Mouse (Mus musculus) hindbrain, embryonic 16.5 days (tissue): ENCODE measurements around the gene Mcu. TPM values are rescaled to one million over a fixed set of nuclear protein-coding genes. Genes with fewer than 3 reads are reported as not detected.

Experiments
- ATAC-seq: fragments of 200-750 bp; cut with Nextera tagmentation; 2 replicates; pipeline ENCODE4 v1.8.0; 2017; ENCODE audit warnings: moderate TSS enrichment, moderate library complexity
- H3K27ac ChIP-seq: fragments of 300-500 bp; sonication (generic); 2 replicates; pipeline ENCODE4 v1.5.1; 2014; ENCODE audit warnings: low read depth, mild to moderate bottlenecking, control low read depth, low read length, moderate library complexity
- H3K27me3 ChIP-seq: fragments of 300-500 bp; sonication (generic); replicated peaks from 2 replicates; pipeline ENCODE4 v1.6.1; 2014; ENCODE audit warnings: low read length; ENCODE audit not compliant: control insufficient read depth, insufficient read depth
- H3K36me3 ChIP-seq: fragments of 300-500 bp; sonication (generic); 2 replicates; pipeline ENCODE4 v1.6.1; 2014; ENCODE audit warnings: mild to moderate bottlenecking, low read length, moderate library complexity, mixed read lengths; ENCODE audit not compliant: control insufficient read depth, insufficient read depth
- H3K4me1 ChIP-seq: fragments of 300-500 bp; sonication (generic); 2 replicates; pipeline ENCODE4 v1.6.1; 2014; ENCODE audit warnings: low read depth, low read length; ENCODE audit not compliant: control insufficient read depth, insufficient read depth
- H3K4me2 ChIP-seq: fragments of 300-500 bp; sonication (generic); 2 replicates; pipeline ENCODE4 v1.6.1; 2014; ENCODE audit warnings: mild to moderate bottlenecking, low read length, control low read depth, moderate library complexity
- H3K4me3 ChIP-seq: fragments of 300-500 bp; sonication (generic); 2 replicates; pipeline ENCODE4 v1.5.1; 2014; ENCODE audit warnings: mild to moderate bottlenecking, low read length, control low read depth, moderate library complexity
- H3K9ac ChIP-seq: fragments of 300-500 bp; sonication (generic); 2 replicates; pipeline ENCODE4 v1.6.1; 2014; ENCODE audit warnings: low read depth, mild to moderate bottlenecking, control low read depth, low read length, moderate library complexity
- H3K9me3 ChIP-seq: fragments of 300-500 bp; sonication (generic); 2 replicates; pipeline ENCODE4 v1.6.1; 2014; ENCODE audit warnings: mild to moderate bottlenecking, low read length, moderate library complexity; ENCODE audit not compliant: control insufficient read depth
- WGBS: fragments of 180-500 bp; shearing (Covaris S2); extraction: QIAGEN DNeasy Blood & Tissue Kit; methylation state at CpG from one replicate; pipeline ENCODE4 v1.1.7; 2014; 5-methylcytosine and 5-hydroxymethylcytosine counted together
- polyA plus RNA-seq: library from polyadenylated mRNA; unstranded; fragments of >200 nt; fragmentation: Nextera tagmentation; extraction: Ambion mirVana; gene quantifications from 2 replicates; pipeline ENCODE4 v1.2.1, GENCODE M21; 2015

Mcu gene
- polyA plus RNA-seq, 1 experiment from 2014 or later = 35.7 TPM

DNA sequence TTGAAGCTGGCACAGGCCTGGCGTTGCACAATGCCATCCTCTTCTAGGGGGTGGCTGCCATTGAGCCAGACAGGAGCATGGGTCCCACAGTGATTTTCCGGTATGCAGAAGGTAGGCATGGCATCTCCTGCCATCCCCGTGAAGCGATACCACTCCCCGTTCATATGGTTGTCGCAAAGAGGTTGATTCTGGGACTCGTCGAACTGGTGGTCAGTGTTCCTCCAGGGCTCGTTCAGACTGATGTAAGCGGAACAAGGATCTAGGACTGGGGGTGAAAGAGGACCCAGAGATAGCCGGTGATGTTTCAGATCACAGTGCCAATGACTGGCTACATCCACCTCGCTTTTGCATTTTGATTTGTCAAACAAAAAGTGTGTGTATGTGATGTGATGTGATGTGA lies 177.8 kb downstream of the Mcu start:
- H3K36me3 ChIP-seq = no peaks in the 10 kb centered on the region
- no peaks in the 10 kb centered on the region for H3K27me3 ChIP-seq
- H3K9me3 ChIP-seq = no peaks in the 10 kb centered on the region
- H3K9ac ChIP-seq = no peak overlapping the region
- H3K4me1 ChIP-seq = no peaks in the 10 kb centered on the region; the same call in 1 of the 2 replicates
- H3K27ac ChIP-seq = no peak overlapping the region
- no peak for ATAC-seq
- no peak overlapping the region for H3K4me2 ChIP-seq
- H3K4me3 ChIP-seq = no peak overlapping the region
- 94% methylated on average over 12 of the region's 12 CpGs for WGBS

DNA sequence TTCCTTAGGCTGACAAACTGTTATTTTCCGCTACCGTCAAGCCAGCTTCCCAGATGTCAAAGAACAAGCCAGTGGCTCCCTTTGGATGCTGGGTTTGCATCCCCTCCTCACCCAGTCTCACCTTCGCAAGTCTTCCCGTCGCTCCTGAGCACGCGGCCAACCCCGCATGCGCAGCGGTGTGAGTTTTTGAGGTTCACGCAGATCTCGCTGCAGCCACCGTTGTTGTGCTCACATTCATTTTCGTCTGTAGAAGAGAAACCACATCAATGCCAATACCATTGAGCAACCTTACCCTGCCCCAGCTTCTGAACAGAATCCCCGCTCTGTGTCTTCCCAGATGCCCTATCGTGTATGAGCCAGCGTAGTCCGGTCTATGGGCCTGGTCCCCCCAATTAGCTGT lies 180.7 kb downstream of the Mcu start:
- no peak overlapping the region for H3K9ac ChIP-seq
- no peaks in the 10 kb centered on the region for H3K9me3 ChIP-seq
- no peak for ATAC-seq
- H3K4me2 ChIP-seq = no peak overlapping the region
- no peaks in the 10 kb centered on the region for H3K36me3 ChIP-seq
- no peaks in the 10 kb centered on the region for H3K27me3 ChIP-seq
- H3K4me1 ChIP-seq = no peaks in the 10 kb centered on the region; the same call in 1 of the 2 replicates
- no peak overlapping the region for H3K4me3 ChIP-seq
- WGBS = 96% methylated on average over 18 of the region's 18 CpGs
- no peak overlapping the region for H3K27ac ChIP-seq

DNA sequence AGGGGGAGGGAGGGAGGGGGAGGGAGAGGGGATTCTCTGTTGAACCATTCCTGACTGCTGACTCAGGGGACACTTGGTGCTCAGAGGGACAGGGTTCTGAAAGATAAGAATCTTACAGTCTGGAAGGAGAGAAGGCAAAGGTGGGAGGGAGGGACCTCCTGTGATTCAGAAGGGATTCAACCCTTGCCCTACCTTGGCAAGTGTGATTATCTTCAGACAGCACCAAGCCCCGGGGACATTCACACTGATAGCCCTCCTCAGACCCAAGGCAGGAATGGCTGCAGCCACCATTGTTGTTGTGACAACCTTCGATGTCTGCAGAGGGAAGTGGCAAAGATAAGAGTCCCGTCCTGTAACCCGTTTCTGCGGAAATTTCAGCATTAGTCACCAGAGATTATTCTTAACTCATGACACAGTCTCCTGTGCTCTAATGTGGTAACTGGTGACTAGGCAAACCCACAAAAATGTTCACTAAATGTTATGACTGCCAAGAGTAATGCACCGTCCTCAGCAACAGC lies 185.7 kb downstream of the Mcu start:
- no peak for ATAC-seq
- Histone ChIP-seq H3K4me3 (no peak overlapping the region), H3K27ac (no peak overlapping the region), H3K36me3 (no peaks in the 10 kb centered on the region), H3K4me1 (no peaks in the 10 kb centered on the region), H3K4me2 (no peak overlapping the region), H3K9me3 (no peaks in the 10 kb centered on the region), H3K27me3 (no peaks in the 10 kb centered on the region), H3K9ac (no peak overlapping the region)
- 60% methylated on average over 6 of the region's 6 CpGs for WGBS

DNA sequence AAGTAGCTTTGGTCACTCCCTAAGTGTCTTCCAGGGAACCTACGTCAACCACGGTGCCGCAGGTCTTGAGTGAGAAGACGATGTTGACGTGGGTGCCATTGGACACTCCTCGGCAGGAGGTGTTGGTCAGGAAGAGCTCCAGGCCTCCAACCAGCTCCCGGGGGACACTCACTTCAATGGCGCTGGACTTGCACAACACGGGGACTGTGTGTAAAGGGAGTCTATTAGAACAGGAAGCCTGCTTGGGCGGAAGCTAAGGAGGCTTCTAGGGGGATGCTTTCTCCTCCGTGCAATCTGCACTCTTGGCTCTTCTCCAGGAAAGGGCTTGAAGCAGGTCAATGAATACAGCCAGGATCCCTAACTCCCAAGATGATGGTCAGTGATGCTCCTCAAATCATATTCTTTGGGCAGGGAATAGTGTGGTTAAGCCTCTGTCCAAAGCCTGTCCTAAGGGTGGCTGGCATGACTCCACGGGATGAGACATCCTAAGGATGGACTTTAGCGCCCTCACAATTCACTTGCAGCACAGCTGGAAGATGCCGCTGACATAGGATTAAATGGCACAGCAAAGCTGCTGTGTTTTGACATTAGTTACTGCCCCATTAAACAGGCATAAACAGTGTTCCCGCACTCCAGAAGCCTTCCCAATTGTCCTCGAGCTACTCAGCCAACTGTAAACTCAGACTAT lies 186.9 kb downstream of the Mcu start:
- no peak overlapping the region for H3K4me2 ChIP-seq
- WGBS = 74% methylated on average over 16 of the region's 16 CpGs

GRCm38 (mm10) chr10:59426371-59426770 lies 190.1 kb downstream of the Mcu start:
- Histone ChIP-seq H3K4me2 (no peak overlapping the region), H3K9ac (no peak overlapping the region), H3K27ac (no peak overlapping the region), H3K36me3 (no peaks in the 10 kb centered on the region), H3K4me1 (no peaks in the 10 kb centered on the region), H3K9me3 (no peaks in the 10 kb centered on the region), H3K4me3 (no peak overlapping the region), H3K27me3 (no peaks in the 10 kb centered on the region)
- ATAC-seq = no peak
- WGBS = 81% methylated on average over 4 of the region's 4 CpGs

More for the DNA sequence above, 186.9 kb downstream of the Mcu start:
- ATAC-seq = no peak
- Histone ChIP-seq H3K4me1 (no peaks in the 10 kb centered on the region), H3K36me3 (no peaks in the 10 kb centered on the region), H3K4me3 (no peak overlapping the region), H3K9ac (no peak overlapping the region), H3K27me3 (no peaks in the 10 kb centered on the region), H3K27ac (no peak overlapping the region), H3K9me3 (no peaks in the 10 kb centered on the region)

DNA sequence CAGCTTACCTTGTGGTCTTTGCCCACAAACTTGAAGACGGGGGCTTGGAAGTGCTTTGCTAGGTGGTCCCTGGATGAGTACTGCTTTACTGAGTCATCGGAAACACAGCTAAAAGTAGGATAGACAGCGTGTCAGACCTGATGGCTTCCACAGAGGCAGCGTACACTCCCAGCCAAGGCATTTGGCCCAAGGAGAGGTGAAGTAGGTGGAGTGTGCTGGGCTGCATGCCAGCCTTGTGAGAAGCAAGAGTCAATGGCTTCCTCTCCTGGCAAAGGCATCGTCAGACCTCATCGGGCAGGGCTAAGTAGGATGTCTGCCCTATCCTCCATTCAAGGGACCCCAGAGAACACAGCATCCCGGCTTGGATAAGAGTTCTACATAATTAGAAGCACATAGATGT lies 191.1 kb downstream of the Mcu start:
- Histone ChIP-seq H3K9ac (no peak overlapping the region), H3K27ac (no peak overlapping the region), H3K9me3 (no peaks in the 10 kb centered on the region), H3K27me3 (no peaks in the 10 kb centered on the region), H3K4me2 (no peak overlapping the region), H3K4me3 (no peak overlapping the region), H3K36me3 (no peaks in the 10 kb centered on the region), H3K4me1 (no peaks in the 10 kb centered on the region)
- 75% methylated on average over 7 of the region's 7 CpGs for WGBS
- ATAC-seq = no peak

DNA sequence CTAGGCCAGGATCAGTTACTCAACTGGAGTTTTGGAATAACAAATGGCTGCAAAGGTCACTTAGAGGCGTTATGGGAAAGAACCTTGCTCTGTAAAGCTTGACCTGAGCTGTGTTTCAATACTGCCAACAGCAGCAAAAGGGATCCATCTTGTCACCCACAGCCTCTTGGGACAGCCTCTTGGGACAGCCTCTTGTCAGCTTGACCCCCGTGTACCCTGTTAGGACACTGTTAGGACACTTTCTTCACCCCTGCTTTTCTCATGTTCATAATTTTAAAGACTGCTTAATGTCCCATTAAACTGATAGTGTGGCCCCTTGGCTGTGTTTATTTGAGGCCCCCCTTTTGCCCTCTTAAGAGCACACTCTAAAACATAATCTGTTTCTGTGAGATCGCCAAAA lies 192.0 kb downstream of the Mcu start:
- no peak overlapping the region for H3K9ac ChIP-seq
- no peaks in the 10 kb centered on the region for H3K9me3 ChIP-seq
- WGBS = 82% methylated on average over 3 of the region's 3 CpGs
- H3K27me3 ChIP-seq = no peaks in the 10 kb centered on the region
- H3K36me3 ChIP-seq = no peaks in the 10 kb centered on the region
- no peak for ATAC-seq
- no peak overlapping the region for H3K4me2 ChIP-seq
- no peak overlapping the region for H3K4me3 ChIP-seq
- H3K27ac ChIP-seq = no peak overlapping the region
- H3K4me1 ChIP-seq = no peaks in the 10 kb centered on the region

GRCm38 (mm10) chr10:59419516-59419915 lies 197.0 kb downstream of the Mcu start:
- ATAC-seq = no peak
- WGBS = 91% methylated on average over 4 of the region's 4 CpGs

DNA sequence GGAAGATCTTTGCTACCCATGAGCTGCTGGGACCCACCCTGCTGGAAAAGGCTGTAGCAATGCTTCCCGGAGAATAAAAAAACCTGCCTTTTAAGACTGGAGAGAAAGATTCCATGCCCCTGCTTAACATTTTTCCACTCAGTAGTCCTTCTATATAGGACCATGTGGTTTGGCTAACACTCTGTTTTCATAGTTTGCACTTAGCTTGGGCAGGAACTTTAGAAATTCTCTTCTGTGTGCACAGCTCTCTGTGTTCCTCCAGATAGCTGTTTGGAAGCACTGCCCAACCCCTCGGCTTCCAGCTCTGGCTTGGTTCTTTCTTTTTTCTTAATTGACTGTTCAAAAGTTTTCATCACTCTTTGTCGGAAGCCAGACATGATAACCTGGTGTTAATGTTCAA lies 199.9 kb downstream of the Mcu start:
- Histone ChIP-seq H3K4me1 (no peaks in the 10 kb centered on the region), H3K9me3 (no peaks in the 10 kb centered on the region), H3K4me2 (no peak overlapping the region), H3K27ac (no peak overlapping the region), H3K9ac (no peak overlapping the region), H3K4me3 (no peak overlapping the region), H3K27me3 (no peaks in the 10 kb centered on the region), H3K36me3 (no peaks in the 10 kb centered on the region)
- WGBS = 85% methylated on average over 3 of the region's 3 CpGs
- ATAC-seq = no peak

More at GRCm38 (mm10) chr10:59419516-59419915, 197.0 kb downstream of the Mcu start:
- H3K9me3 ChIP-seq = no peaks in the 10 kb centered on the region
- no peak overlapping the region for H3K4me3 ChIP-seq
- H3K4me2 ChIP-seq = no peak overlapping the region
- no peaks in the 10 kb centered on the region for H3K36me3 ChIP-seq
- H3K27ac ChIP-seq = no peak overlapping the region
- no peak overlapping the region for H3K9ac ChIP-seq
- no peaks in the 10 kb centered on the region for H3K27me3 ChIP-seq
- H3K4me1 ChIP-seq = no peaks in the 10 kb centered on the region
